Mouse (Mus musculus): ENCODE data around the gene Zfp708. TPM values are rescaled to one million over a fixed set of nuclear protein-coding genes. Genes with fewer than 3 reads are reported as not detected.

Zfp708 gene
- total RNA-seq, 1 experiment = 0.49 TPM

GRCm38 (mm10) chr13:67072786-67073185 is 25.0 kb downstream of the Zfp708 start:
- peak overlapping the region in 1 of 2 experiments; percentile 21; a peak in 2 of 4 replicates for H3K4me3 ChIP-seq (ENCODE audit: insufficient read depth in 1 of 2, low read depth in 1 of 2, low read length in 2 of 2, poor library complexity in 1 of 2, severe bottlenecking in 1 of 2)
- H3K9ac ChIP-seq (ENCODE audit: insufficient read depth, low read depth, low read length, poor library complexity, severe bottlenecking) = no peak overlapping the region
- no peaks in the 10 kb centered on the region for H3K9me3 ChIP-seq (ENCODE audit: control insufficient read depth, insufficient read depth, low read depth, low read length)
- no peaks in the 10 kb centered on the region for H3K4me1 ChIP-seq (ENCODE audit: control insufficient read depth in 2 of 2, insufficient read depth in 2 of 2, low read length in 2 of 2, poor library complexity in 1 of 2)
- in situ Hi-C loops (cut with MboI; ENCODE audit: low sequenced_read_pairs in 2 of 2, unreplicated experiment in 2 of 2) = no loop called here
- H3K27ac ChIP-seq (ENCODE audit: insufficient read depth, low read depth, low read length, poor library complexity, severe bottlenecking) = no peak overlapping the region
- TF ChIP-seq MAFK (IDR thresholded peaks at IDR 0.05; ENCODE audit: insufficient read depth, low read depth, low read length) (no peak), HCFC1 (IDR thresholded peaks at IDR 0.05; ENCODE audit: borderline replicate concordance, insufficient read depth, low read length) (no peak), ZC3H11A (IDR thresholded peaks at IDR 0.05; ENCODE audit: borderline replicate concordance, low read depth, low read length) (no peak), CHD2 (IDR thresholded peaks at IDR 0.05; ENCODE audit: low read depth, low read length) (no peak), ZNF384 (IDR thresholded peaks at IDR 0.05; ENCODE audit: low read depth, low read length) (no peak)
- no peaks in the 10 kb centered on the region for H3K36me3 ChIP-seq (ENCODE audit: control insufficient read depth, insufficient read depth, low read length, poor library complexity, severe bottlenecking)
- DNase-seq (ENCODE audit: low read depth, low spot score) = no peak

- Histone ChIP-seq H3K27ac (ENCODE audit: insufficient read depth, low read depth, low read length, poor library complexity, severe bottlenecking) (no peak overlapping the region; the same call in 1 of the 2 replicates), H3K9ac (ENCODE audit: insufficient read depth, low read depth, low read length, poor library complexity, severe bottlenecking) (no peak overlapping the region), H3K4me3 (ENCODE audit: insufficient read depth in 1 of 2, low read depth in 1 of 2, low read length in 2 of 2, poor library complexity in 1 of 2, severe bottlenecking in 1 of 2) (no peak overlapping the region), H3K4me1 (ENCODE audit: control insufficient read depth in 2 of 2, insufficient read depth in 2 of 2, low read length in 2 of 2, poor library complexity in 1 of 2) (no peaks in the 10 kb centered on the region), H3K9me3 (ENCODE audit: control insufficient read depth, insufficient read depth, low read depth, low read length) (no peaks in the 10 kb centered on the region), H3K36me3 (ENCODE audit: control insufficient read depth, insufficient read depth, low read length, poor library complexity, severe bottlenecking) (no peaks in the 10 kb centered on the region)
- in situ Hi-C loops (cut with MboI; ENCODE audit: low sequenced_read_pairs in 2 of 2, unreplicated experiment in 2 of 2) = no loop called here
- TF ChIP-seq HCFC1 (IDR thresholded peaks at IDR 0.05; ENCODE audit: borderline replicate concordance, insufficient read depth, low read length) (no peak), MAFK (IDR thresholded peaks at IDR 0.05; ENCODE audit: insufficient read depth, low read depth, low read length) (no peak), ZNF384 (IDR thresholded peaks at IDR 0.05; ENCODE audit: low read depth, low read length) (no peak), CHD2 (IDR thresholded peaks at IDR 0.05; ENCODE audit: low read depth, low read length) (no peak)
- DNase-seq (ENCODE audit: low read depth, low spot score) = no peak
Observed at GRCm38 (mm10) chr13:67065386-67065785, 32.4 kb downstream of the Zfp708 start.

- H3K9me3 ChIP-seq (ENCODE audit: control insufficient read depth, insufficient read depth, low read depth, low read length) = no peaks in the 10 kb centered on the region
- in situ Hi-C loops (cut with MboI; ENCODE audit: low sequenced_read_pairs in 2 of 2, unreplicated experiment in 2 of 2) = no loop called here
- H3K4me3 ChIP-seq (ENCODE audit: insufficient read depth in 1 of 2, low read depth in 1 of 2, low read length in 2 of 2, poor library complexity in 1 of 2, severe bottlenecking in 1 of 2) = no peak overlapping the region
- DNase-seq (ENCODE audit: low read depth, low spot score) = no peak
- no peak overlapping the region for H3K27ac ChIP-seq (ENCODE audit: insufficient read depth, low read depth, low read length, poor library complexity, severe bottlenecking)
- no peak overlapping the region for H3K9ac ChIP-seq (ENCODE audit: insufficient read depth, low read depth, low read length, poor library complexity, severe bottlenecking)
- TF ChIP-seq CHD2 (IDR thresholded peaks at IDR 0.05; ENCODE audit: low read depth, low read length) (no peak), ZC3H11A (IDR thresholded peaks at IDR 0.05; ENCODE audit: borderline replicate concordance, low read depth, low read length) (no peak), HCFC1 (IDR thresholded peaks at IDR 0.05; ENCODE audit: borderline replicate concordance, insufficient read depth, low read length) (no peak), ZNF384 (IDR thresholded peaks at IDR 0.05; ENCODE audit: low read depth, low read length) (no peak), MAFK (IDR thresholded peaks at IDR 0.05; ENCODE audit: insufficient read depth, low read depth, low read length) (no peak)
- peaks cover 0 to 1% of the 10 kb centered on the region in 2 experiments; a peak in 1 of 4 replicates for H3K4me1 ChIP-seq (ENCODE audit: control insufficient read depth in 2 of 2, insufficient read depth in 2 of 2, low read length in 2 of 2, poor library complexity in 1 of 2)
- H3K36me3 ChIP-seq (ENCODE audit: control insufficient read depth, insufficient read depth, low read length, poor library complexity, severe bottlenecking) = no peaks in the 10 kb centered on the region
Observed at GRCm38 (mm10) chr13:67062427-67062826, 35.3 kb downstream of the Zfp708 start.

- in situ Hi-C loops (cut with MboI; ENCODE audit: low sequenced_read_pairs in 2 of 2, unreplicated experiment in 2 of 2) = no loop called here
- TF ChIP-seq CHD2 (IDR thresholded peaks at IDR 0.05; ENCODE audit: low read depth, low read length) (no peak), HCFC1 (IDR thresholded peaks at IDR 0.05; ENCODE audit: borderline replicate concordance, insufficient read depth, low read length) (peak; percentile 92)
- H3K4me3 ChIP-seq (ENCODE audit: insufficient read depth in 1 of 2, low read depth in 1 of 2, low read length in 2 of 2, poor library complexity in 1 of 2, severe bottlenecking in 1 of 2) = peak within 1 kb of the TSS; percentile 75 to 79
- peak; percentile 95 for DNase-seq (ENCODE audit: low read depth, low spot score)
- H3K9ac ChIP-seq (ENCODE audit: insufficient read depth, low read depth, low read length, poor library complexity, severe bottlenecking) = peak within 1 kb of the TSS; percentile 60
- peaks cover 0 to 1% of the 10 kb centered on the region in 2 experiments; a peak in 1 of 4 replicates for H3K4me1 ChIP-seq (ENCODE audit: control insufficient read depth in 2 of 2, insufficient read depth in 2 of 2, low read length in 2 of 2, poor library complexity in 1 of 2)
- peak within 1 kb of the TSS; percentile 71 for H3K27ac ChIP-seq (ENCODE audit: insufficient read depth, low read depth, low read length, poor library complexity, severe bottlenecking)
- H3K36me3 ChIP-seq (ENCODE audit: control insufficient read depth, insufficient read depth, low read length, poor library complexity, severe bottlenecking) = no peaks in the 10 kb centered on the region
- no peaks in the 10 kb centered on the region for H3K9me3 ChIP-seq (ENCODE audit: control insufficient read depth, insufficient read depth, low read depth, low read length)
Observed at GRCm38 (mm10) chr13:67060786-67061358, 36.9 kb downstream of the Zfp708 start, which contains the start of gene Zfp712. Gene Zfp712, minus strand, starts transcription at chr13:67061170.

All from ES-E14 (cell line).